Mouse (Mus musculus) layer of hippocampus, adult 6 months (tissue): ENCODE data around the gene Lenep. TPM values are rescaled to one million over a fixed set of nuclear protein-coding genes. Genes with fewer than 3 reads are reported as not detected.

Source experiments
- long read RNA-seq, 2 experiments: library from polyadenylated mRNA; unstranded; transcript quantifications; one replicate each; pipeline ENCODE4 v2.0.0; 2019 to 2020
- polyA plus RNA-seq: library from polyadenylated mRNA; unstranded; fragments of <200 nt; fragmentation: Nextera tagmentation; gene quantifications from 2 replicates; pipeline ENCODE4 v1.2.3, GENCODE M21; 2021

Lenep gene
- not detected in 2 replicates for polyA plus RNA-seq
- long read RNA-seq, experiment 1, partial matches to known transcripts, result 0 of 2 reads
- long read RNA-seq, experiment 1, other reads (novel, unspliced or antisense), result 0 of 2 reads
- long read RNA-seq, experiment 2, partial matches to known transcripts, result 0 of 1 reads
- long read RNA-seq, experiment 2, other reads (novel, unspliced or antisense), result 0 of 1 reads

DNA sequence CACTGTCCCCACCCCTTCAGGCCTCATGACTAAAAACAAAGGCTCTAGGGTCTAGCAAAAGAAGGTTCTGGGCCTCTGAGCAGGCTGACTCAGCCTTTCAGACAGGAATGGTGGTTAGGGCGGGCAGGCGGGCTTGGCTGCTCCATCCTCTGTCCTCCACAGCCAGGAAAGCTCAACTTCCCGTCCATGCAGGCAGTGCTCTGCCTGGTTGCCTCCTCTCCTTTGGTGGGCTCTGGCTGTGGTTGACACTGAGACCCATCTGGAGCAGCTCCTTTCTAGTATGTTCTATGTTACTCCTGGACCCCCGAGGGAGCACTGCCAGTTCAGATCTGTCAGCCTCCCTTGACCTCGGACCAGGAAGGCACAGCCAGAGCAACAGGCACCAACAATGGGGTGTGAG lies at the start of gene Lenep:
Gene Lenep (minus strand): TSS at position 101 of the 400 bp plus-strand sequence.

GRCm38 (mm10) chr3:89436176-89437113 lies 33.9 kb upstream of the Lenep start, which contains the start of gene Pbxip1:
Gene Pbxip1, plus strand, starts transcription at chr3:89436706.

GRCm38 (mm10) chr3:89430171-89431159 lies 27.9 kb upstream of the Lenep start, which contains the start of gene Pygo2:
Gene Pygo2, plus strand, starts transcription at chr3:89430214.

DNA sequence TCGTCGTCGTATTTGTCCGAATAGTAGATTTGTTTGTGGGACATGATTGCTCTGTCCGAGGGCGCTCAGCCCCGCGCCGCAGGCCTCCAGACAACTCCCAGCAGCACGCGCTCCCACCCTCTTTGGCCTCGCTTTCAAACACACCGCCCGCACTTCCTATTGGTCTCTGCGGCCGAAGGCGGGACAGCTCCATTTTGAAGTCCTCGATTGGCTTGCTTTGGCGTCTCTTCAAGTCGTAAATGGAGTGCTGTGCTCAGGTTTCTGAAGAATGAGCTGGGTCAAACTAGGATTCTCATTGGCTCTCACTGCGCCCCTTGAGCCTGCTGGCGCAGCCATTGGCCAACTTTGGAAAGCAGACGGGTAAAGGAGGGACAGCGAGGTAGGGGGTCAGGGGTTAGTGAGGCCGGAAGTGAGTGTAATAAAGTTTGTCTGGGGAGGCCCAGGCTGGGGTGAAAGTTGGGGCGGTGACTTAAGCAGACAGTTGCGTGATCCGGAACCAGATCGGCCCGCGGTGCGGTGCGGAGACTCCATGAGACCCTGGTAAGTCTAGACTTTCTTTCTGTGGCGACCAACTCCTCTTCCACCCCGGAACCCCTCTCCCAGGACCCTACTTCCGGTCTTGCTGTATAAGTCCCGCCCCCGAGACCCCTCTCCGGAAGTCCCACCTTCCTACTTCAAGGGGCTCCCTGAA lies 15.7 kb upstream of the Lenep start, which contains the start of the genes Cks1b and Shc1:
Gene Cks1b (minus strand): TSS at position 214 of the 691 bp plus-strand sequence.
Gene Shc1 (plus strand): TSS at position 274 of the 691 bp plus-strand sequence.

GRCm38 (mm10) chr3:89411490-89412393 lies 9.1 kb upstream of the Lenep start, which contains the start of gene Flad1:
Gene Flad1, minus strand, starts transcription at chr3:89411870.

GRCm38 (mm10) chr3:89394006-89394893 lies 8.3 kb downstream of the Lenep start, which contains the start of gene Zbtb7b:
Gene Zbtb7b, minus strand, starts transcription at chr3:89394776.

GRCm38 (mm10) chr3:89365153-89365485 lies 37.5 kb downstream of the Lenep start, which contains the start of gene Dcst1:
Gene Dcst1, minus strand, starts transcription at chr3:89365253.

GRCm38 (mm10) chr3:89361675-89362074 lies 40.9 kb downstream of the Lenep start, which contains the start of gene Dcst2:
Gene Dcst2, plus strand, starts transcription at chr3:89361975.

Other genes with a start within 250 kb of the Lenep start
- gene Hcn3, start 242.6 kb downstream of the Lenep start, polyA plus RNA-seq, result 1.9 and 2.1 TPM in 2 replicates
- 2.3 and 2.6 TPM in 2 replicates for gene Clk2, start 238.0 kb downstream of the Lenep start, polyA plus RNA-seq
- gene Scamp3, start 225.3 kb downstream of the Lenep start, polyA plus RNA-seq, result 79.6 and 80.4 TPM in 2 replicates
- 7.2 and 8.7 TPM in 2 replicates for gene Fam189b, start 219.7 kb downstream of the Lenep start, polyA plus RNA-seq
- gene Gba, start 199.9 kb downstream of the Lenep start, polyA plus RNA-seq, result 24.0 and 25.6 TPM in 2 replicates
- gene Thbs3, start 187.6 kb downstream of the Lenep start, polyA plus RNA-seq, result 10.7 and 16.8 TPM in 2 replicates
- gene Mtx1, start 175.7 kb downstream of the Lenep start, polyA plus RNA-seq, result 125 and 128 TPM in 2 replicates
- gene Muc1, start 173.7 kb downstream of the Lenep start, polyA plus RNA-seq, result not detected in 2 replicates
- gene Krtcap2, start 156.8 kb downstream of the Lenep start, polyA plus RNA-seq, result 237 and 255 TPM in 2 replicates
- gene Trim46, start 156.5 kb downstream of the Lenep start, polyA plus RNA-seq, result 20.0 and 21.4 TPM in 2 replicates
- 320 and 365 TPM in 2 replicates for gene Dpm3, start 143.4 kb downstream of the Lenep start, polyA plus RNA-seq
- 56.9 and 59.5 TPM in 2 replicates for gene Slc50a1, start 132.2 kb downstream of the Lenep start, polyA plus RNA-seq
- gene Efna1, start 121.7 kb downstream of the Lenep start, polyA plus RNA-seq, result 11.3 and 12.4 TPM in 2 replicates
- gene Efna3, start 79.8 kb downstream of the Lenep start, polyA plus RNA-seq, result 11.0 and 12.5 TPM in 2 replicates
- gene Efna4, start 64.8 kb downstream of the Lenep start, polyA plus RNA-seq, result 0.39 and 0.40 TPM in 2 replicates
- 26.6 and 28.2 TPM in 2 replicates for gene Adam15, start 52.8 kb downstream of the Lenep start, polyA plus RNA-seq
- gene Dcst2, start 40.8 kb downstream of the Lenep start, polyA plus RNA-seq, result not detected in 2 replicates
- gene Dcst1, start 37.5 kb downstream of the Lenep start, polyA plus RNA-seq, result 1.4 TPM in 2 replicates
- 0.23 and 0.59 TPM in 2 replicates for gene Zbtb7b, start 8.0 kb downstream of the Lenep start, polyA plus RNA-seq
- gene Flad1, start 9.1 kb upstream of the Lenep start, polyA plus RNA-seq, result 27.2 and 28.1 TPM in 2 replicates
- 10.2 and 10.3 TPM in 2 replicates for gene Cks1b, start 15.6 kb upstream of the Lenep start, polyA plus RNA-seq
- 2.7 and 3.0 TPM in 2 replicates for gene Shc1, start 15.7 kb upstream of the Lenep start, polyA plus RNA-seq
- 5.8 and 6.2 TPM in 2 replicates for gene Pygo2, start 27.4 kb upstream of the Lenep start, polyA plus RNA-seq
- 20.1 and 28.3 TPM in 2 replicates for gene Pbxip1, start 33.9 kb upstream of the Lenep start, polyA plus RNA-seq
- 64.1 and 68.4 TPM in 2 replicates for gene Pmvk, start 51.7 kb upstream of the Lenep start, polyA plus RNA-seq
- gene Kcnn3, start 117.4 kb upstream of the Lenep start, polyA plus RNA-seq, result 4.0 and 5.1 TPM in 2 replicates